Mouse (Mus musculus) myocyte (in vitro differentiated cells): ENCODE data around the gene Bri3.

Experiments
- POLR2A ChIP-seq: IDR thresholded peaks from one replicate; pipeline ENCODE4 v1.6.1; 2011; ENCODE audit warnings: low read depth, mild to moderate bottlenecking, control low read depth, moderate library complexity; ENCODE audit not compliant: insufficient read length
- USF1 ChIP-seq: IDR thresholded peaks from one replicate; pipeline ENCODE4 v1.6.1; 2011; ENCODE audit warnings: low read depth, mild to moderate bottlenecking, control low read depth, moderate library complexity

DNA sequence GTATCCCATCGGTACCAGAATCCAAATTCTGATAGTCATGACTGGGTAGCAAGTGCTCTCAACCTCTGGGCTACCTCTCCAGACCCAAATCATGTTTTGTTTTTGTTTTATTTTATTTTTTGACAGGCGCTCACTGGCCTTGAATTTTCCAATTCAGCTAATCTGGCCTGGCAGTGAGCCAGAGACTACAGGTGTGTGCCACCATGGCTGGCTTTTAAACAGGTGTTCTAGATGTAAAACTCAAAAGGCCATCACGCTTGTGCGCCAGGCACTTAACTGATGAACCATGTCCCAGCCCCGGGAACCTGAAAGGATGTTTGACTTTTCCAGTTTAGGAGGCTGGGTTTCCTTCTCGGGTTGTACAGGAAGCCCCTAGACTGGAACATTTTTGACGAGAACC is 2.4 kb downstream of the Bri3 start:
- TF ChIP-seq USF1 (no peak), POLR2A (no peak)
